ENCODE assay signal across 9 mouse cellular contexts in the genomic region with DNA sequence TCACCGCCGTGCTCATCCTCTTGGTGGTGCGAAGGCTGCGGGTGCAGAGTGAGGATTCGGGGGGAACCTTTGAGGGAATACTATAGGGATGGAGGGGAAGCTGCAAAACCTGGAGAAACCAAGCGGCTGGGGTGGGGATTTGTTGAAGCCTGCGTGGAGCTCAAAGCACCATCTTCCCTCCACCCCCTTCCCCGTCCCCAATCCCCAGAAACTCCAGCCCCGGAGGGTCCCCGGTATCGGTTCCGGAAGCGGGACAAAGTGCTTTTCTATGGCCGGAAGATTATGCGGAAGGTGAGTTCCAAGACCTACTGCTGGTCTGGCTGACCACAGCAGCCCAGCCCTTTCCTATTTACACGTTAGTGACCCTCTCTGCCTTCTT. TPM values are rescaled to one million over a fixed set of nuclear protein-coding genes. Genes with fewer than 3 reads are reported as not detected.
DNase-seq lines count a peak whose midpoint lies in the region; ATAC-seq and TF ChIP-seq lines count a peak whose summit lies in the region.
"Had no signal": no experiment of that assay in that cellular context is flagged by ENCODE, and none has a peak within 500 bp of the region (broad histone marks: within the 10 kb centered on the region; RNA-seq: fewer than 3 reads in every experiment).

No protein-coding gene starts in this region.

- H3K9me3 ChIP-seq in embryonic facial prominence, embryonic 14.5 days (ENCODE audit: control insufficient read depth, low read length) = no peaks in the 10 kb centered on the region
- no peaks in the 10 kb centered on the region for H3K9me3 ChIP-seq in hindbrain, embryonic 15.5 days

- no peak for TF ChIP-seq POLR2A in small intestine, adult 2 months (IDR thresholded peaks at IDR 0.05; ENCODE audit: low read depth, low read length)

- peak overlapping the region; percentile 96 for H3K27ac ChIP-seq in layer of hippocampus, adult 2 months
- H3K27ac ChIP-seq in embryonic facial prominence, embryonic 14.5 days (replicated peaks; ENCODE audit: low read depth, low read length) = peak overlapping the region; percentile 81; the same call in 1 of the 2 replicates
- peak overlapping the region; percentile 82 for H3K27ac ChIP-seq in hindbrain, embryonic 15.5 days (replicated peaks)
- no peak overlapping the region for H3K27ac ChIP-seq in small intestine, adult 2 months (ENCODE audit: insufficient read depth, low read depth, low read length)

- 0 out of 2 replicates have a peak, but pooled peaks cover 3% of the 10 kb centered on the region for H3K4me1 ChIP-seq in embryonic facial prominence, embryonic 14.5 days (ENCODE audit: control insufficient read depth, insufficient read depth, low read length)
- H3K4me1 ChIP-seq in hindbrain, embryonic 15.5 days (replicated peaks) = peaks cover 21% of the 10 kb centered on the region
- peaks cover 6% of the 10 kb centered on the region for H3K4me1 ChIP-seq in small intestine, adult 2 months (ENCODE audit: control insufficient read depth, insufficient read depth, insufficient read length, low read length)

- ATAC-seq in embryonic facial prominence, embryonic 14.5 days (ENCODE audit: low read depth) = 0 out of 2 replicates have a peak, but pooled peaks have one; percentile 2
- ATAC-seq in hindbrain, embryonic 15.5 days (ENCODE audit: low FRiP score, low read depth) = no peak; the same call in 1 of the 2 replicates

- peak overlapping the region; percentile 92 for H3K4me3 ChIP-seq in layer of hippocampus, adult 2 months
- H3K4me3 ChIP-seq in embryonic facial prominence, embryonic 14.5 days (ENCODE audit: low read depth, low read length) = peak overlapping the region; percentile 71
- H3K4me3 ChIP-seq in hindbrain, embryonic 15.5 days = peak overlapping the region; percentile 57
- peak overlapping the region; percentile 75 for H3K4me3 ChIP-seq in small intestine, adult 2 months (ENCODE audit: low read depth, low read length)

- peak overlapping the region; percentile 90 for H3K4me2 ChIP-seq in embryonic facial prominence, embryonic 14.5 days (ENCODE audit: low read depth, low read length)
- H3K4me2 ChIP-seq in hindbrain, embryonic 15.5 days = peak overlapping the region; percentile 91

- peak in 1 of 2 experiments; percentile 43 for DNase-seq in layer of hippocampus, adult 2 months (ENCODE audit: low spot score in 2 of 2)
- no peak for DNase-seq in layer of hippocampus, postnatal 10 days (ENCODE audit: low spot score in 2 of 2)
- DNase-seq in embryonic facial prominence, embryonic 14.5 days (ENCODE audit: low spot score) = peak; percentile 33
- DNase-seq in lung, adult 18-20 months = peak; percentile 18 to 41
- DNase-seq in thymus, postnatal 4 days = no peak
- DNase-seq in cerebellum, adult 11-12 months = no peak

- peak overlapping the region; percentile 68 for H3K9ac ChIP-seq in embryonic facial prominence, embryonic 14.5 days (ENCODE audit: low read depth, low read length)
- H3K9ac ChIP-seq in hindbrain, embryonic 15.5 days = peak overlapping the region; percentile 40

- TF ChIP-seq CTCF in layer of hippocampus, adult 2 months (conservative IDR thresholded peaks at IDR 0.05) = no peak
- no peak for TF ChIP-seq CTCF in small intestine, adult 2 months (IDR thresholded peaks at IDR 0.05; ENCODE audit: extremely low read depth, insufficient read length, insufficient replicate concordance, low read depth, low read length)

- WGBS in embryonic facial prominence, embryonic 14.5 days = 5% methylated on average over 14 of the region's 16 CpGs
- WGBS in hindbrain, embryonic 15.5 days = 15% methylated on average over 16 of the region's 16 CpGs
- WGBS in small intestine, adult 2 months = 7% methylated on average over 16 of the region's 16 CpGs

- peaks cover 26% of the 10 kb centered on the region for H3K36me3 ChIP-seq in embryonic facial prominence, embryonic 14.5 days (ENCODE audit: control insufficient read depth, insufficient read depth, low read length)
- peaks cover 25% of the 10 kb centered on the region for H3K36me3 ChIP-seq in hindbrain, embryonic 15.5 days
- H3K36me3 ChIP-seq in small intestine, adult 2 months (ENCODE audit: control insufficient read depth, insufficient read depth, low read length) = peaks cover 12% of the 10 kb centered on the region

- no peaks in the 10 kb centered on the region for H3K27me3 ChIP-seq in embryonic facial prominence, embryonic 14.5 days (replicated peaks; ENCODE audit: control insufficient read depth, insufficient read depth, low read length)
- no peaks in the 10 kb centered on the region for H3K27me3 ChIP-seq in hindbrain, embryonic 15.5 days
- no peaks in the 10 kb centered on the region for H3K27me3 ChIP-seq in small intestine, adult 2 months (ENCODE audit: control insufficient read depth, insufficient read depth, low read length)

RNA-seq across cellular contexts. Expression of a gene that starts 1.9 kb away (rescaled TPM):
- 10 to 100 TPM; 79.4 to 82.1 TPM for total RNA-seq in layer of hippocampus, adult 2 months (2021)
- total RNA-seq in layer of hippocampus, postnatal 10 days (2021) = 10 to 100 TPM; 67.7 to 76.2 TPM
- 18.2 and 22.0 TPM in 2 replicates for polyA plus RNA-seq in embryonic facial prominence, embryonic 14.5 days (2014; fragmentation: Nextera tagmentation; extraction: Ambion mirVana)
- 45.2 and 47.6 TPM in 2 replicates for polyA plus RNA-seq in hindbrain, embryonic 15.5 days (2015; fragmentation: Nextera tagmentation; extraction: Ambion mirVana)
- 40.3 and 88.6 TPM in 2 replicates for polyA plus RNA-seq in small intestine, adult 2 months (2012; rRNA removed)

RNA-seq across cellular contexts. Expression of a gene that starts 16.8 kb away (rescaled TPM):
- total RNA-seq in layer of hippocampus, adult 2 months (2021) = 10 to 100 TPM; 82.4 to 85.4 TPM
- total RNA-seq in layer of hippocampus, postnatal 10 days (2021) = 10 to 100 TPM; 66.2 to 79.4 TPM
- polyA plus RNA-seq in embryonic facial prominence, embryonic 14.5 days (2014; fragmentation: Nextera tagmentation; extraction: Ambion mirVana) = 36.5 and 40.1 TPM in 2 replicates
- 102 and 125 TPM in 2 replicates for polyA plus RNA-seq in hindbrain, embryonic 15.5 days (2015; fragmentation: Nextera tagmentation; extraction: Ambion mirVana)
- polyA plus RNA-seq in small intestine, adult 2 months (2012; rRNA removed) = 123 and 389 TPM in 2 replicates

RNA-seq across cellular contexts. Expression of a gene that starts 24.2 kb away (rescaled TPM):
- 10 to 100 TPM; 27.9 to 29.9 TPM for total RNA-seq in layer of hippocampus, adult 2 months (2021)
- total RNA-seq in layer of hippocampus, postnatal 10 days (2021) = 10 to 100 TPM; 27.7 to 29.0 TPM
- 22.6 and 25.1 TPM in 2 replicates for polyA plus RNA-seq in embryonic facial prominence, embryonic 14.5 days (2014; fragmentation: Nextera tagmentation; extraction: Ambion mirVana)
- polyA plus RNA-seq in hindbrain, embryonic 15.5 days (2015; fragmentation: Nextera tagmentation; extraction: Ambion mirVana) = 64.9 and 72.1 TPM in 2 replicates
- polyA plus RNA-seq in small intestine, adult 2 months (2012; rRNA removed) = 20.2 and 40.0 TPM in 2 replicates

RNA-seq across cellular contexts. Expression of a gene that starts 46.4 kb away (rescaled TPM):
- total RNA-seq in layer of hippocampus, adult 2 months (2021) = under 1 TPM; 0.23 to 0.54 TPM
- under 1 TPM; 0.20 to 0.32 TPM for total RNA-seq in layer of hippocampus, postnatal 10 days (2021)
- 0.18 TPM in 1 of 2 replicates, not detected in the other for polyA plus RNA-seq in embryonic facial prominence, embryonic 14.5 days (2014; fragmentation: Nextera tagmentation; extraction: Ambion mirVana)
- polyA plus RNA-seq in hindbrain, embryonic 15.5 days (2015; fragmentation: Nextera tagmentation; extraction: Ambion mirVana) = 0.30 and 0.39 TPM in 2 replicates
- 0.08 and 0.11 TPM in 2 replicates for polyA plus RNA-seq in small intestine, adult 2 months (2012; rRNA removed)
- total RNA-seq: left cerebral cortex, adult 18-20 months had no signal

RNA-seq across cellular contexts. Expression of a gene that starts 49.6 kb away (rescaled TPM):
- total RNA-seq in layer of hippocampus, adult 2 months (2021) = under 1 TPM; 0.32 to 0.95 TPM
- total RNA-seq in layer of hippocampus, postnatal 10 days (2021) = 1 to 10 TPM in 1 of 2 experiments, under 1 TPM in 1; 0.87 to 1.7 TPM
- polyA plus RNA-seq in embryonic facial prominence, embryonic 14.5 days (2014; fragmentation: Nextera tagmentation; extraction: Ambion mirVana) = 3.4 and 4.5 TPM in 2 replicates
- 4.3 and 4.5 TPM in 2 replicates for polyA plus RNA-seq in hindbrain, embryonic 15.5 days (2015; fragmentation: Nextera tagmentation; extraction: Ambion mirVana)
- polyA plus RNA-seq in small intestine, adult 2 months (2012; rRNA removed) = 9.6 and 13.0 TPM in 2 replicates

Comparison
In these comparisons a context has a peak if more than half of its experiments do, and no peak if none do; other contexts are left out.
1. DNase-seq: peak in embryonic facial prominence, embryonic 14.5 days (single experiment) and lung, adult 18-20 months (2 of 2); none in layer of hippocampus, postnatal 10 days (0 of 2), thymus, postnatal 4 days (single experiment) and cerebellum, adult 11-12 months (single experiment).
2. Peak in every context shown above with its lines, with median percentiles within 50 percentile points of each other: H3K4me3 ChIP-seq.